Mouse (Mus musculus): ENCODE measurements around the gene Senp1. TPM values are rescaled to one million over a fixed set of nuclear protein-coding genes. Genes with fewer than 3 reads are reported as not detected.

Gene Senp1
- polyA plus RNA-seq, 1 experiment from 2014 or later = 27.2 TPM

GRCm38 (mm10) chr15:98026967-98027904 is 66.3 kb downstream of the Senp1 start:
- 43% methylated on average over 12 of the region's 12 CpGs for WGBS
- Histone ChIP-seq H3K36me3 (ENCODE audit: control insufficient read depth, insufficient read depth, low read length) (no peaks in the 10 kb centered on the region), H3K4me2 (ENCODE audit: low read length) (no peak overlapping the region), H3K27ac (replicated peaks; ENCODE audit: low read depth, low read length) (peak overlapping the region; percentile 28; the same call in 1 of the 2 replicates), H3K9ac (replicated peaks; ENCODE audit: low read length) (no peak overlapping the region), H3K27me3 (ENCODE audit: control insufficient read depth, insufficient read depth, low read length) (no peaks in the 10 kb centered on the region), H3K4me1 (ENCODE audit: control insufficient read depth, insufficient read depth, low read length) (0 out of 2 replicates have a peak, but pooled peaks cover 10% of the 10 kb centered on the region), H3K9me3 (ENCODE audit: control insufficient read depth, low read length) (no peaks in the 10 kb centered on the region), H3K4me3 (replicated peaks; ENCODE audit: low read depth, low read length) (no peak overlapping the region)
- ATAC-seq (ENCODE audit: low FRiP score, low TSS enrichment) (no peak), DNase-seq (no peak)

DNA sequence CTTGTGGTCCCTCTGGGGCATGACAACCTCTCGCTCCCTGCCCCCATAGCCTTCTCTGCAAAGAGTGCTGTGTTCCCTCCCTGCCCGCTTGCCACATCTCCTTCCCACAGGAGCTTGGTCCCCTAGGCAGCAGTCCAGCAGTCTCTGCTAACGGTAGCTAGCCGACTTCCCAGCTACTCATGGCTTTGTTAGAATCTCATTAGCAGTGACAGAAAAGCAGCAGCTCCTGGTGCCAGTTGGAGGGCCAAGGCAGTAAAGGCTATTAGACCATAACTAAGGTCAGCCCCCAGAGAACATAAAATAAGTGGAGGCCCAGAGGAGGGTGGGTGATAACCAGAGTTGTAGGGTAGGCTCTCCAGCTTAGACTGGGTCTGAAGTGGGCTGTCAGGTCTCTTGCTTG is 67.9 kb downstream of the Senp1 start:
- no peaks in the 10 kb centered on the region for H3K27me3 ChIP-seq (ENCODE audit: control insufficient read depth, insufficient read depth, low read length)
- 0 out of 2 replicates have a peak, but pooled peaks cover 10% of the 10 kb centered on the region for H3K4me1 ChIP-seq (ENCODE audit: control insufficient read depth, insufficient read depth, low read length)
- ATAC-seq (ENCODE audit: low FRiP score, low TSS enrichment) = no peak
- H3K4me2 ChIP-seq (ENCODE audit: low read length) = no peak overlapping the region
- H3K36me3 ChIP-seq (ENCODE audit: control insufficient read depth, insufficient read depth, low read length) = no peaks in the 10 kb centered on the region
- DNase-seq = peak; percentile 21
- 36% methylated on average over 4 of the region's 4 CpGs for WGBS
- no peak overlapping the region for H3K4me3 ChIP-seq (replicated peaks; ENCODE audit: low read depth, low read length)
- H3K9ac ChIP-seq (replicated peaks; ENCODE audit: low read length) = no peak overlapping the region
- no peaks in the 10 kb centered on the region for H3K9me3 ChIP-seq (ENCODE audit: control insufficient read depth, low read length)
- no peak overlapping the region for H3K27ac ChIP-seq (replicated peaks; ENCODE audit: low read depth, low read length)

DNA sequence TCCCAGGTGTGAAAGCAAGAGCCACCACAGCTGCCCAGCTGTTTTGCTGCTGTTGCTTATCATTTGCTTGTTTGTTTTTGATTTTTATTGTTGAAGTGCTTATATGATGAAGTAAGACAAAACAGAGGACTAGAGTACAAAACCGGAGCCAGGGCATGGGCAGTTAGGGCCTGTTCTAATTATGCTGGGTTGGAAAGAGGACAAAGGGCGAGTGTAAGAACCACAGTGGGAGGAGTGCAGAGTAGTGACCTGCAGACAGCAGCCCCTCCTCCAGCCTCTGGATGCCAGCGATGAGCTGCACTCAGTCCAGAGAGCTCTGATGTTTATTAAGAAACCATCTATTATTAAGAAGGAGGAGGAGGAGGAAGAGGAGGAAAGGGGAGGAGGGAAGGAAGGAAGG is 70.4 kb downstream of the Senp1 start:
- no peak for ATAC-seq (ENCODE audit: low FRiP score, low TSS enrichment)
- WGBS = 28% methylated on average over 3 of the region's 3 CpGs
- H3K4me1 ChIP-seq (ENCODE audit: control insufficient read depth, insufficient read depth, low read length) = 0 out of 2 replicates have a peak, but pooled peaks cover 10% of the 10 kb centered on the region
- H3K4me2 ChIP-seq (ENCODE audit: low read length) = no peak overlapping the region
- no peak for DNase-seq
- H3K27ac ChIP-seq (replicated peaks; ENCODE audit: low read depth, low read length) = no peak overlapping the region
- no peak overlapping the region for H3K9ac ChIP-seq (replicated peaks; ENCODE audit: low read length)
- H3K36me3 ChIP-seq (ENCODE audit: control insufficient read depth, insufficient read depth, low read length) = no peaks in the 10 kb centered on the region
- H3K4me3 ChIP-seq (replicated peaks; ENCODE audit: low read depth, low read length) = no peak overlapping the region
- H3K9me3 ChIP-seq (ENCODE audit: control insufficient read depth, low read length) = no peaks in the 10 kb centered on the region
- no peaks in the 10 kb centered on the region for H3K27me3 ChIP-seq (ENCODE audit: control insufficient read depth, insufficient read depth, low read length)

GRCm38 (mm10) chr15:98021886-98022285 is 71.7 kb downstream of the Senp1 start:
- H3K4me2 ChIP-seq (ENCODE audit: low read length) = no peak overlapping the region
- 55% methylated on average over 2 of the region's 2 CpGs for WGBS

GRCm38 (mm10) chr15:98019047-98019446 is 74.5 kb downstream of the Senp1 start:
- Histone ChIP-seq H3K4me3 (replicated peaks; ENCODE audit: low read depth, low read length) (no peak overlapping the region), H3K9ac (replicated peaks; ENCODE audit: low read length) (no peak overlapping the region), H3K9me3 (ENCODE audit: control insufficient read depth, low read length) (no peaks in the 10 kb centered on the region), H3K4me1 (ENCODE audit: control insufficient read depth, insufficient read depth, low read length) (no peaks in the 10 kb centered on the region), H3K36me3 (ENCODE audit: control insufficient read depth, insufficient read depth, low read length) (no peaks in the 10 kb centered on the region), H3K4me2 (ENCODE audit: low read length) (no peak overlapping the region), H3K27ac (replicated peaks; ENCODE audit: low read depth, low read length) (no peak overlapping the region), H3K27me3 (ENCODE audit: control insufficient read depth, insufficient read depth, low read length) (no peaks in the 10 kb centered on the region)
- DNase-seq = no peak
- ATAC-seq (ENCODE audit: low FRiP score, low TSS enrichment) = no peak
- 68% methylated on average over 3 of the region's 3 CpGs for WGBS

More at GRCm38 (mm10) chr15:98021886-98022285, 71.7 kb downstream of the Senp1 start:
- ATAC-seq (ENCODE audit: low FRiP score, low TSS enrichment) (no peak), DNase-seq (no peak)
- Histone ChIP-seq H3K4me3 (replicated peaks; ENCODE audit: low read depth, low read length) (no peak overlapping the region), H3K27ac (replicated peaks; ENCODE audit: low read depth, low read length) (no peak overlapping the region), H3K4me1 (ENCODE audit: control insufficient read depth, insufficient read depth, low read length) (0 out of 2 replicates have a peak, but pooled peaks cover 3% of the 10 kb centered on the region), H3K27me3 (ENCODE audit: control insufficient read depth, insufficient read depth, low read length) (no peaks in the 10 kb centered on the region), H3K9me3 (ENCODE audit: control insufficient read depth, low read length) (no peaks in the 10 kb centered on the region), H3K9ac (replicated peaks; ENCODE audit: low read length) (no peak overlapping the region), H3K36me3 (ENCODE audit: control insufficient read depth, insufficient read depth, low read length) (no peaks in the 10 kb centered on the region)

DNA sequence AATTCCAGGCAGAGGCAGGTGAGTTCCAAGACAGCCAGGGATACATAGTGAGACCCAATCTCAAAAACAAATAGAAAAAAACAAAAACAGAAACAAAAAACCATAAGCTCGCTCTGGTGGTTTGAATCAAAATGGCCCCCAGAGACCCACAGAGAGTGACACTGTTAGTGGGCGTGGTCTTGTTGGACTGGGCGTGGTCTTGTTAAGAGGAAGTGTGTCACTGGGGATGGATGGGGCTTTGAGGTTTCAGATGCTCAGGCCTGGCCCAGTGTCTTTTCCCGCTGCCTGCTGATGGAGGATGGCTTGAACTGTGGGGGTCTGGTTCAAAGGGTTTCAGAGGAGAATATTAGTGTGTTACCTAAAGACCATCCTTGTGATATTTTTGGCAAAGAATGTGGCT is 75.6 kb downstream of the Senp1 start:
- 90% methylated on average over 4 of the region's 4 CpGs for WGBS
- no peaks in the 10 kb centered on the region for H3K9me3 ChIP-seq (ENCODE audit: control insufficient read depth, low read length)
- H3K27ac ChIP-seq (replicated peaks; ENCODE audit: low read depth, low read length) = no peak overlapping the region

DNA sequence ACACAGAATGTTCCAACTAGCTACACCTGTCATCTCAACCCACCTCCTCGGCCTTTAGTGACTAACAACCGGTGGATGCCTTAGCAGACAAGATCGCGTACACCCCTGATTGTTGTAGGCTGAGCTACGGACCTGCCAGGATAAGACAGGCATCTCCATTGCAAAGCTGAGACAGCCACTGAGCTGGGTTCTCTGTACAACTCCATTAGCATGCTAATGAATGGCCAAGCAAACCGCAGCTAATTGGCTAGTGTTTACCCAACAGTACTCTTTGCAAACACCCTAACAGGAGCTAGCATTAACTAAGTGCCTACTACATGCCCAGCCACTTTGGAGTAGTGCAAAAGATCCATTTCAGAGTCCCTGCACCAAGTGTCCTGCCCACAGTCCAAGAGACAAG is 80.7 kb downstream of the Senp1 start:
- Histone ChIP-seq H3K36me3 (ENCODE audit: control insufficient read depth, insufficient read depth, low read length) (no peaks in the 10 kb centered on the region), H3K27me3 (ENCODE audit: control insufficient read depth, insufficient read depth, low read length) (no peaks in the 10 kb centered on the region), H3K9me3 (ENCODE audit: control insufficient read depth, low read length) (no peaks in the 10 kb centered on the region), H3K4me2 (ENCODE audit: low read length) (no peak overlapping the region), H3K27ac (replicated peaks; ENCODE audit: low read depth, low read length) (no peak overlapping the region), H3K4me1 (ENCODE audit: control insufficient read depth, insufficient read depth, low read length) (no peaks in the 10 kb centered on the region), H3K9ac (replicated peaks; ENCODE audit: low read length) (no peak overlapping the region), H3K4me3 (replicated peaks; ENCODE audit: low read depth, low read length) (no peak overlapping the region)
- no peak for ATAC-seq (ENCODE audit: low FRiP score, low TSS enrichment)
- 57% methylated on average over 6 of the region's 6 CpGs for WGBS
- no peak for DNase-seq

More for the DNA sequence above, 75.6 kb downstream of the Senp1 start:
- DNase-seq = no peak
- H3K27me3 ChIP-seq (ENCODE audit: control insufficient read depth, insufficient read depth, low read length) = no peaks in the 10 kb centered on the region
- no peak overlapping the region for H3K4me3 ChIP-seq (replicated peaks; ENCODE audit: low read depth, low read length)
- H3K36me3 ChIP-seq (ENCODE audit: control insufficient read depth, insufficient read depth, low read length) = no peaks in the 10 kb centered on the region
- H3K9ac ChIP-seq (replicated peaks; ENCODE audit: low read length) = no peak overlapping the region
- no peak overlapping the region for H3K4me2 ChIP-seq (ENCODE audit: low read length)
- ATAC-seq (ENCODE audit: low FRiP score, low TSS enrichment) = no peak
- H3K4me1 ChIP-seq (ENCODE audit: control insufficient read depth, insufficient read depth, low read length) = no peaks in the 10 kb centered on the region

DNA sequence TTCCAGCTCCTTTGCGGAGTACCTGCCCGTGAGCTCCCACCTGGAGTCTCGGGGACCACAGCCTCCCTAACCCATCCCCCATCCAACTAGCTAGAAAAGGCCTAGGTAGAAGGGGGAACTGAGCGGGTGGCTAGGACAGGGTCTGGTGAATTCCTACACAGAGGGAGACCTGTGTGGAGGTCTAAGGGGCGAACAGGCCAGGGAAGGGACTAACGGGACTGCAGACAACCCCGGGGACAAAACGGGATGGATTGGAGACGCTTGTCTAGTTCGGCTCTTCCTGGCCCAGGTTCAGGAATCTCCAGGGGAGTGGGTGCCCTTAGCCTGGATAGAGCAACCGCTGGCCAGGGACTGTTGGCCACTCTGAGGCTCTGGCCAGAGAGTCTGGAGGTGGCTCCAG is 88.4 kb downstream of the Senp1 start:
- WGBS = 9% methylated on average over 11 of the region's 11 CpGs
- H3K9ac ChIP-seq (replicated peaks; ENCODE audit: low read length) = no peak overlapping the region; the same call in 1 of the 2 replicates
- peaks cover 47% of the 10 kb centered on the region for H3K4me1 ChIP-seq (ENCODE audit: control insufficient read depth, insufficient read depth, low read length)
- peak overlapping the region; percentile 90 for H3K4me2 ChIP-seq (ENCODE audit: low read length)
- no peaks in the 10 kb centered on the region for H3K9me3 ChIP-seq (ENCODE audit: control insufficient read depth, low read length)
- H3K27me3 ChIP-seq (ENCODE audit: control insufficient read depth, insufficient read depth, low read length) = peaks cover 13% of the 10 kb centered on the region
- DNase-seq (no peak), ATAC-seq (ENCODE audit: low FRiP score, low TSS enrichment) (no peak)
- no peak overlapping the region for H3K27ac ChIP-seq (replicated peaks; ENCODE audit: low read depth, low read length)
- H3K36me3 ChIP-seq (ENCODE audit: control insufficient read depth, insufficient read depth, low read length) = no peaks in the 10 kb centered on the region
- H3K4me3 ChIP-seq (replicated peaks; ENCODE audit: low read depth, low read length) = peak overlapping the region; percentile 42; the same call in 1 of the 2 replicates
